Mouse (Mus musculus): Measurements from ENCODE around the gene Csad. TPM values are rescaled to one million over a fixed set of nuclear protein-coding genes. Genes with fewer than 3 reads are reported as not detected.
"Not testable (repeated sequence)": the region's sequence is repeated elsewhere in the genome, so short reads cannot be mapped to it uniquely, and the experiment has no call there.

The Csad gene
- total RNA-seq, 1 experiment from 2014 or later = 120 TPM

GRCm38 (mm10) chr15:102235371-102236027 lies 31.0 kb upstream of the Csad start:
- DNase-seq = no peak

GRCm38 (mm10) chr15:102233896-102234295 lies 29.4 kb upstream of the Csad start:
- DNase-seq = no peak

GRCm38 (mm10) chr15:102232764-102233163 lies 28.2 kb upstream of the Csad start:
- no peak for DNase-seq

- DNase-seq = no peak
Observed at GRCm38 (mm10) chr15:102231748-102232147, 27.2 kb upstream of the Csad start, which contains the start of gene Itgb7. Gene Itgb7 (minus strand): TSS chr15:102231944.

GRCm38 (mm10) chr15:102230408-102231321 lies 26.1 kb upstream of the Csad start:
- DNase-seq = no peak

- not testable (repeated sequence) for DNase-seq
Observed at GRCm38 (mm10) chr15:102225619-102226018, 21.1 kb upstream of the Csad start.

- DNase-seq = peak; percentile 33
Observed at GRCm38 (mm10) chr15:102224992-102225617, 20.6 kb upstream of the Csad start.

DNA sequence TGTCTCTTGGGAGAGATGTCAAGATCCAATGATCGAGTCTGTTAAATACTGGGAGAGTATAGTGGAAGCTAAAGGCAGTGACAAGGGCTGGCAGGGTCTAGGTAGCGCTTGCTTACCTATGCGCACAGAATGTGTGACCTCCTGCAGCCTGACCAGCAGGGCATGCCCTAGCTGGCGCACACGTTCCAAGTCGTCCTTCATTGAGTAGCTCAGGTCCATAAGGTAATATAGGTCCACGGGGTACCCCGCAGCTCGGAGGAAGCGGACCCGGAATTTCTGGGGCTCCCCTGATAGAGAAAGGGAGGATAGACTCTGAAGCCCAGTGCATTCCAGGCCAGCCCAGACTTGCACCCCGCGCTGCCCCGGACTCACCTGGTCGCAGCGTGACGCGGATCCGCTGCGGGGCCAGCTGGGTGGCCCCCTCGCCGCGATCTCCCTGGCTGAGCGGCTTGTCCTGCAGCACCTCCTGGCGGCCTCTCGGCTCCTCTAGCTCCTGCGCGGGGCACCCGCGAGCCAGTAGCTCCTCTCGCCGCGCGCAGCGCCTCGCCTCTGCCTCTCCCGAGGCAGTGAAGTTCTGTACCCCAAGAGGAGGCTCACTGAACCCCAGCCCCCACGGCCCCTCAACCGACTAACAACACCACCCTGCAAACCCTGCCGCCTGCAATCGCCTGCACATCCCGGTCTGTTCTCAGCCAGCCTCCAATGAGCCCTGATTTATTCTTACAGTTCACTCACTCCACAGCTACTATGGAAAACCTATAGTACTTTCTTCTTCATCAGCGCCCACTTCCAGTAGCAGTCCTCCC lies 19.9 kb upstream of the Csad start:
- peak; percentile 90 for DNase-seq

DNA sequence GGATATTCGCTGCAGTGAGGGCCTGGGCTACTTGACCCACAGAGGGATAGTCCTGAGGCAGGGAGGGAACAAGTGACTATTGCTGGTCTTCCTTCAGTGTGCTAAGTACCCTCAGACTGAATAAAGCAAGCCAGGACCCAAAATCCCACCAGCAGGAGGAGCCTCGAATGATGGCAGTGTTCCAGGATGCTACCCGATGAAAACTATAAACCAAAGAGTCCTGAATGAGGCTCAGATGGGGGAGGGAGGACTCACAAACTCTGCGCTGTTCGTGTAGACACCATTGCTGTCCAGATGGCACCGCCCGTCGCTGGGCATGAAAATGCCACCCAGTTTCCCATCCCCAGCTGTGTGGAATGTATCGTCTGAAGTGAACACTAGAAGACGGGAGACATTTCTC lies 17.9 kb upstream of the Csad start:
- no peak for DNase-seq

DNA sequence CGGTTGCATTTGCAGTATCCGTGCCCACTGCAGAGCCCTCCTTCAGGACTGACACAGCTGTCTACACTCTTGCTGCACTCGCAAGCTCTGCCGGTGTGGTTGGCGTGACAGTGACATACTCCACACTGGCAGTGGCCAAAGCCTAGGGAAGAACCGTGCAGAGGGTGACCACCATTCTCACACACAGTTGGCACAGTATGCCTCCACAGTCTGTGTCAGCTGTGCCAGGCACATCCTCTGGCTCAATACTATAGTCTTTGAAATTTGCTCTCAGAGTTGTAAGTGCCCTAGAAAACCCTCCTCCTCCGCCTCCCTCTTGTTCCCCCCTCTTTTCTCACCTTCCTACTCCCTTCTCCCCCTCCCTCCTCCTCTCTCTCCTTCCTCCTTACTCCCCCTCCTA lies 12.8 kb upstream of the Csad start:
- no peak for DNase-seq

GRCm38 (mm10) chr15:102216459-102217228 lies 12.1 kb upstream of the Csad start:
- DNase-seq = no peak

GRCm38 (mm10) chr15:102215624-102216023 lies 11.1 kb upstream of the Csad start:
- no peak for DNase-seq

GRCm38 (mm10) chr15:102214132-102214531 lies 9.6 kb upstream of the Csad start:
- DNase-seq = no peak

GRCm38 (mm10) chr15:102211895-102212294 lies 7.4 kb upstream of the Csad start:
- DNase-seq = no peak

DNA sequence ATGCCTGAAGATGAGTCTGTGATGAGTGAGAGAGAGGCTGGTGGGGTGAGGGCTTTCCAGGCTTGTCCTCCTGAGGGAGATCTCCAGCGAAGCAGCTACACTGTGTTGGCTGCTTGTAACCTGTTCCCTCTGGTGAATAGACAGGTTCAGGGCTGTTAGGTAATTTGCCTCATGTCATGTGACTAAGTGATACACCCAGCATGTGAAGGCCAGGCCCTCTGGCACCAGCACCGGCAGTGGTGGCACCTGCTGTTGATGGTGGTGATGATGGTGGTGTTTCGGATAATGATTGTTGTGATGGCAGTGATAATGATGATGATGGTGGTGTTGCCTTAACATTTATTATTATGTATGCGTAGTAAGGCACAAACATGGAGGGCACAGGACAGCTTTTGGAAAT lies 6.3 kb upstream of the Csad start:
- DNase-seq = peak; percentile 26

- no peak for DNase-seq
Observed at GRCm38 (mm10) chr15:102209114-102209513, 4.6 kb upstream of the Csad start.

DNA sequence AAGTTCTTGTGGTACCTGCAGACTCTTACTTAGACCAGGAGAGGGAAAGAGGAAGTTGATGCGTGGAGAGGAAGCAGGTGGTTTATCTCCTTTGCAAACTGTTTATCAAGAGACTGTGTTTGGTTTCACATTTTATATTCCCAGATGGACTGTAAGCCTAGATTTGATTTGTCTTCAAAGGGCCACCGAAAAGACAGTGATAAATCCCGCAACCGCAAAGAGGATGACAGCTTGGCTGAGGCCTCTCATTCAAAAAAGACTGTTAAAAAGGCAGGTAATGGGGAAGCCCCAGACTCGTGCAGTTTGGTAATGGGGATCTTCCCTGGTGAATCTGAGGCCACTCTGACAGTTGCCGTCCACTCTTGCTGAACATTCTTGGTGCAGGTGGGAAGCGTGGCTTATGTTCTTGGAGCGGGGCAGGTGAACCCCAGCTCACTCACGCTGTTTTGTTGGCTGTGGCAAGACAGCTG lies 3.6 kb upstream of the Csad start:
- DNase-seq = no peak

- no peak for DNase-seq
Observed at GRCm38 (mm10) chr15:102207351-102207750, 2.8 kb upstream of the Csad start.

- peak; percentile 30 for DNase-seq
Observed at GRCm38 (mm10) chr15:102205779-102206178, 1.3 kb upstream of the Csad start.

DNA sequence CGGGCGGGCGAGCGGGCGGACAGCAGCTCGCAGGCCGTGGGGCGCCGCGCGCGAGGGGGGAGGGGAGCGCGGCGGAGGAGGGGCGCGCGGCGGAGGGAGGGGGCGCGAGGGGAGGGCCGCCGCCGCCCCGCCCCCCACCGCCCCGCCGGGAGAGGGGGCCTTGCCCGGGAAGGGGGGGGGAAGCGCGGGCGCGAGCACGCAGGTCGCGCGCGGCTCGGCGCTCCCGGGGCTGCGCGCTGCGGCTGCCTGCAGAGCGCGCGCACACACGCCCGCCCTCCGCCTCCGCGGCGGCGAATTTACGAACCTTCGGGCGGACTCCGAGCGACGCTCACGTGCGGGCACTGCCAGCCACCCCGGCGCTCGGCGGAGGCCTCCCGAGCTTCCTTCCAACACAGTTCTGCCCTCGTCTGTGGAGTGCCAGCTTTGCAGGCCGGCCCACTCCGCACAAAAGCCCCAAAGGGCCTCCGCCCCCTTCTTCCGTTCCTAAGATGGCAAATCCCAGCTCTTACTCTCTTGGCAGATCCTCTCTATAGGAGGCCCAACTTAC lies 616 bp downstream of the Csad start:
- peak; percentile 83 for DNase-seq
